Mouse (Mus musculus): ENCODE measurements around the gene Gm853.

- TF ChIP-seq CTCF (IDR thresholded peaks at IDR 0.05; ENCODE audit: low read depth) (no peak), EP300 (IDR thresholded peaks at IDR 0.05; ENCODE audit: low read depth) (no peak)
These were observed 29.6 kb upstream of the Gm853 start for GRCm38 (mm10) chr4:130251763-130252162.

Data from liver, embryonic 14.5 days (tissue).